Mouse (Mus musculus) midbrain, embryonic 11.5 days (tissue): ENCODE results near the gene Nelfe. TPM values are rescaled to one million over a fixed set of nuclear protein-coding genes. Genes with fewer than 3 reads are reported as not detected.

Experiments used
- ATAC-seq: fragments of 200-750 bp; cut with Nextera tagmentation; 2 replicates; pipeline ENCODE4 v1.8.0; 2017; ENCODE audit warnings: moderate TSS enrichment, moderate library complexity; ENCODE audit not compliant: low FRiP score
- DNase-seq: peaks from one replicate; pipeline ENCODE4 v3.0.0; 2015; ENCODE audit warnings: low spot score; ENCODE audit errors: missing footprints
- H3K27ac ChIP-seq: fragments of 300-500 bp; sonication (generic); 2 replicates; pipeline ENCODE4 v1.5.1; 2014; ENCODE audit warnings: low read depth, low read length
- H3K27me3 ChIP-seq: fragments of 300-500 bp; sonication (generic); 2 replicates; pipeline ENCODE4 v1.6.1; 2014; ENCODE audit warnings: mild to moderate bottlenecking, low read length, moderate library complexity, mixed read lengths; ENCODE audit not compliant: control insufficient read depth, insufficient read depth
- H3K36me3 ChIP-seq: fragments of 300-500 bp; sonication (generic); 2 replicates; pipeline ENCODE4 v1.6.1; 2014; ENCODE audit warnings: mild to moderate bottlenecking, low read length, moderate library complexity, mixed read lengths; ENCODE audit not compliant: control insufficient read depth, insufficient read depth
- H3K4me1 ChIP-seq: fragments of 300-500 bp; sonication (generic); 2 replicates; pipeline ENCODE4 v1.6.1; 2014; ENCODE audit warnings: low read length; ENCODE audit not compliant: control insufficient read depth, insufficient read depth
- H3K4me2 ChIP-seq: fragments of 300-500 bp; sonication (generic); 2 replicates; pipeline ENCODE4 v1.6.1; 2014; ENCODE audit warnings: mild to moderate bottlenecking, moderate library complexity
- H3K4me3 ChIP-seq: fragments of 300-500 bp; sonication (generic); 2 replicates; pipeline ENCODE4 v1.5.1; 2014; ENCODE audit warnings: low read depth, low read length
- H3K9ac ChIP-seq: fragments of 300-500 bp; sonication (generic); 2 replicates; pipeline ENCODE4 v1.6.1; 2014; ENCODE audit warnings: low read length
- H3K9me3 ChIP-seq: fragments of 300-500 bp; sonication (generic); 2 replicates; pipeline ENCODE4 v1.6.1; 2016; ENCODE audit warnings: low read length; ENCODE audit not compliant: control insufficient read depth
- WGBS: fragments of 180-500 bp; shearing (Covaris S2); extraction: QIAGEN DNeasy Blood & Tissue Kit; methylation state at CpG from one replicate; pipeline ENCODE4 v1.1.7; 2014; 5-methylcytosine and 5-hydroxymethylcytosine counted together
- polyA plus RNA-seq: library from polyadenylated mRNA; unstranded; fragments of >200 nt; fragmentation: Nextera tagmentation; extraction: Ambion mirVana; gene quantifications from 2 replicates; pipeline ENCODE4 v1.2.1, GENCODE M21; 2014

The Nelfe gene
- polyA plus RNA-seq, 1 experiment from 2014 or later: 125 TPM

DNA sequence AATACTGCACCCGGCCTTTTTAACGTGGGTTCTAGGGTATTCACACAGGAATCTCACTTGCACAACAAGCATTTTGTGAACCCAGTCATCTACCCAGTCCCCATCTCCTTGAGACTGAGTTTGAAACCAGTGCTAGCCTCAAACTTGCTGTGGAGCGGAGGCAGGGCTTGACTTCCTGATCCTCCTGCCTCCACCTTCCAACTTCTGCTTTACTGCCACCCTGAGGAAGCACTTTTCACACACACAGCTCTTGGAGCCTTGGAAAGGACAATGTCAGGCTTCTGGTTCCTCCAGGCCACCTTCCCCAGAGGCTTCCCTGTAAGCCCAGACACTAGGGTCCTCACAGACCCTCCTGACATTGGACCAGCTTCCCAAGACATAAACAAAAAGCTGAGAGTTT lies 33.1 kb downstream of the Nelfe start:
- no peaks in the 10 kb centered on the region for H3K27me3 ChIP-seq
- no peaks in the 10 kb centered on the region for H3K36me3 ChIP-seq
- no peak overlapping the region for H3K4me3 ChIP-seq
- H3K4me1 ChIP-seq: no peaks in the 10 kb centered on the region
- H3K4me2 ChIP-seq: no peak overlapping the region
- ATAC-seq (no peak), DNase-seq (no peak)
- 67% methylated on average over 3 of the region's 3 CpGs for WGBS
- no peak overlapping the region for H3K9ac ChIP-seq
- H3K9me3 ChIP-seq: no peaks in the 10 kb centered on the region
- H3K27ac ChIP-seq: no peak overlapping the region

DNA sequence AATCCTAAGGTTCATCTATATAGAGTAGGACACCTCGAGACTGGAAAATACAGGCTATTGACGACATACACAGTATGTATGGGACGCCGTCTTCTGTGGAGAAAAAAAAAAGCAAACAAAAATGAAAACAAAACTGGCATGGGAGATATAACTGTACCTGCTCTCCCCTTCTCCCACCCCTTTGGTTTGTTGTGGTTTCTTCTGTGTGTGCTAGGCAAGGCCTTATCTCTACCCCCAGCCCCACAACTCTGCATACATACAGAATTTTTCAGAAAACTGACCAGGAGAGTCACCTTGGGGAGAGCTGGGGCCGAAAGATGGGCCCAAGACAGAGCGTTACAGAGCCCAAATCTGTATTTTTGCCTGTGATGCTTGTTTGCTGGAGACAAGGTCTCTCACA lies 34.5 kb downstream of the Nelfe start:
- Histone ChIP-seq H3K36me3 (no peaks in the 10 kb centered on the region), H3K4me1 (no peaks in the 10 kb centered on the region), H3K27me3 (no peaks in the 10 kb centered on the region), H3K27ac (no peak overlapping the region), H3K4me2 (no peak overlapping the region), H3K9ac (no peak overlapping the region), H3K4me3 (no peak overlapping the region), H3K9me3 (no peaks in the 10 kb centered on the region)
- DNase-seq (no peak), ATAC-seq (no peak)
- WGBS: 93% methylated on average over 6 of the region's 6 CpGs

DNA sequence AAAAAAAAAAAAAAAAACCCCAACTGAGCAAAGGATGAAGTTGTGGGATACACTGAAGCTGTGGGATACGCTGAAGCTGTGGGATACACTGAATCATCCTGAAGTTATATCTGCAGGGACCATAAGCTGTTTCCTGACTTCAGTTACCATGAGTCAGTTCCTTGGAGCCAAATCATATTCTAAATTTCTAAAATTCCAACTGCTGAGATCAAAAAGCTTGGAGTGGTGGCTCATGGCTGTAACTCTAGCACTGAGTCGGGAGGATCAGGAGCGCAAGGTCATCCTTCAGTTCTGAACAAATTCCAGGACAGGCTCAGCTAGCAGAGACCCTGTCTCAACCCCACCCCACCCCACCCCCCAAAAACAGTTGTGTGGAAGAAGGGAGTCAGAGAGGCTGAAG lies 35.4 kb downstream of the Nelfe start:
- Histone ChIP-seq H3K27ac (no peak overlapping the region), H3K9ac (no peak overlapping the region), H3K36me3 (no peaks in the 10 kb centered on the region), H3K9me3 (no peaks in the 10 kb centered on the region), H3K27me3 (no peaks in the 10 kb centered on the region), H3K4me1 (no peaks in the 10 kb centered on the region), H3K4me3 (no peak overlapping the region), H3K4me2 (no peak overlapping the region)
- WGBS: 90% methylated on average over 3 of the region's 3 CpGs
- no peak for DNase-seq
- no peak for ATAC-seq

DNA sequence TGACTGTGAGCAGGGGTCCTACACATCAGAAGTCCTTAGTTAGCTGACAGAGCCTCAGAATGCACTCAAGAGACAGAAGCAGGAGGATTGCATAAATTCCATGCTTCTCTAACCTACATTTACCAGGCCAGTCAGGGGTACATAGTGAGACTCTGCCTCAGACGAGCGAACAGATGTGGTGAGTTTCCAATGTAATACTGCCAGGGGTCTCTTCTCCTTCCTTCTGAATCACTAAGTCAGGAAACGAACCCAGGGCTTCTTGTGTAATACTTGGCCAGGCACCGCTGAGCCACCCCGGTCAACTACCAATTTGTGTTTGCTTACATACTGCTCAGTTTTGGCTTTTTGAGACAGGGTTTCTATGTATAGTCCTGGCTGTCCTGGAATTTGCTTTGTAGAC lies 37.8 kb downstream of the Nelfe start:
- WGBS: 88% methylated on average over 5 of the region's 5 CpGs
- Histone ChIP-seq H3K4me2 (no peak overlapping the region), H3K36me3 (no peaks in the 10 kb centered on the region), H3K4me1 (no peaks in the 10 kb centered on the region), H3K27me3 (no peaks in the 10 kb centered on the region), H3K9me3 (no peaks in the 10 kb centered on the region), H3K4me3 (no peak overlapping the region), H3K9ac (no peak overlapping the region), H3K27ac (no peak overlapping the region)
- DNase-seq: no peak
- no peak for ATAC-seq

DNA sequence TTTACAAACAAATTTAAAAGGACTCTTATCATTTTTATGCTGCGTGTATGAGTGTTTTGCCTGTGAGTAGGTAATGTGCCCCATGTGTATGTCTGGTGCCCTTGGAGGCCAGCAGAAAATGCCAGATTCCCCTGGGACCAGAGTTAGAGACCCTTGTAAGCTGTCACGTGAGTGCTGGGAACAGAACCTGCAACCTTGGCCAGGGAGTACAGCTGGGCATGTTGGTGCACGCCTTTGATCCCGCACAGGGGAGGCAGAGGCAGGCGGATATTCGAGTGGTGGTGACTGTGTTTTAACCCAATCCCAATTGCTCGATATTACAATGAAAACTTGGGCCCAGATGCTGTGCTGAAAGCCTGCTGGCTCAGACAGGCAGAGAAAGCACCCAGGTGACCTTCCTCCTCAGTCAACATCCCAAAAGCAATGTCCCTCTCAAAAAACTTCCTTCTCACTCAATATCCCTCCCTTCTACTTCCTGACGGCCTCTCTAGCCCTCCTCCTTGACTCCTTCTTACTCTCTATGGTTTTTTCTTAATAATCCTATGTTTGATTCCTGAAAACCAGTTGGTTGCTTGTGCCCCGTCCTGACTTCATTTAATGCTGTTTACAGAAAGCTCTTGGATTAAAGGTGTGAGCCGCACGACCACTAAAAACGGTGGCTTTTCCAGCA lies 40.0 kb downstream of the Nelfe start:
- Histone ChIP-seq H3K27me3 (no peaks in the 10 kb centered on the region), H3K4me1 (peaks cover 7% of the 10 kb centered on the region), H3K4me3 (no peak overlapping the region), H3K9ac (no peak overlapping the region), H3K27ac (no peak overlapping the region), H3K9me3 (no peaks in the 10 kb centered on the region), H3K36me3 (no peaks in the 10 kb centered on the region), H3K4me2 (no peak overlapping the region)
- no peak for ATAC-seq
- 92% methylated on average over 12 of the region's 12 CpGs for WGBS
- no peak for DNase-seq

DNA sequence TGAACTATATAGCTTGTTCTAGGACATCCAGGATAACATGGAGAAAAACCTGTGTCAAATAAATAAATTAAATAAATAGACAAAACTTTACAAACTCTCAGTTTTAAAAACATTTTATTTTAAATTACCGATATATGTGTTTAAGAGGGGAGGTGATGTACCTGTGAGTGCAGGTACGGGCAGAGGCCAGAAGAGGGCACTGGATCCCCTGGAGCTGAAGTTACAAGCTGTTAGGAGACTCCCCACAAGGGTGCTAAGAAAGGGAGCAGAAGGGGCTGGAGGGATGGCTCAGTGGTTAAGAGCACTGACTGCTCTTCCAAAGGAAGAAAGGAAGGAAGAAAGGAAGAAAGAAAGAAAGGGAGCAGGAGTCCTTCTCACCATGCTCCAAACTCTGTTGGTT lies 41.2 kb downstream of the Nelfe start:
- Histone ChIP-seq H3K36me3 (peaks cover 8% of the 10 kb centered on the region), H3K9ac (no peak overlapping the region), H3K4me1 (peaks cover 16% of the 10 kb centered on the region), H3K4me2 (no peak overlapping the region), H3K27me3 (no peaks in the 10 kb centered on the region), H3K27ac (no peak overlapping the region), H3K9me3 (no peaks in the 10 kb centered on the region), H3K4me3 (no peak overlapping the region)
- 94% methylated on average over 2 of the region's 2 CpGs for WGBS
- DNase-seq: no peak
- no peak for ATAC-seq

DNA sequence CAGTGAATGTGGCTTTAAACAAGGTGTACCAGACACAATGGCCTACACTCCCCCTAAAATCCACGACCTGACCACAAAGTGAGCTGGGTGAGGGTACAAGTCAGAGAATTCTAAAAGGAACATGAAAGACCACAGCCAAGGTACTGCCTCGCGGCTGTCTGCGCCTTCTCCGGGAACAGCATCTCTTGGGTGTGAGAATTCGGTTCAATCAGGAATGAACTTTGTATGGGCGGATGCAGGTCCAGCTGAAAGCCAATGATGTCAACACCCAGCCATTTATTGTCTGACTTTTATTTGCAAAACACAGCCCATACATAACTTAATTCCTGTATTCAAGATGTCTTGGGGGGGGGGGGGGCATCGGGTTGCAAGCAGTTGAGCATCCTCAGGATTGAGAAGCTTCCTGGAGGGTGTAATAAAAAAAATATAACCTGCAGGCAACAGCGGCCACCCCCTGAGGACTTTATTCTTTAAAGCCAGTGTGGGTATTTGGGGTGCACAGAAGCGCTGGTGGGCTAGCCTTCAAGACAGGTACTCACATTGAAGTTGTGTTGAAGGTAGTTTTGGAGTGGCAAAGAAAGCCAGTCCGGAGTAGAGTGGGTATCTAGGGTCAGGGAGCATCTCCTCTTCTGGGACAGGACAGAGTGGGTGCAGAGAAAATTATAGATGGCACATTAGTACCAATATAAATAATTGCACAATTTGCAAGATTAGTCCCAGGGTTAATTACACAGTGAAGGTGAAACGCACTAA lies 43.1 kb downstream of the Nelfe start:
- no peak for ATAC-seq
- peak overlapping the region; percentile 66; the same call in 1 of the 2 replicates for H3K4me2 ChIP-seq
- WGBS: 75% methylated on average over 12 of the region's 12 CpGs
- peak overlapping the region; percentile 76 for H3K27ac ChIP-seq
- peak overlapping the region; percentile 60 for H3K9ac ChIP-seq
- no peaks in the 10 kb centered on the region for H3K27me3 ChIP-seq
- H3K4me3 ChIP-seq: peak overlapping the region; percentile 86
- H3K36me3 ChIP-seq: peaks cover 9% of the 10 kb centered on the region
- H3K4me1 ChIP-seq: peaks cover 24% of the 10 kb centered on the region
- DNase-seq: no peak
- H3K9me3 ChIP-seq: no peaks in the 10 kb centered on the region

DNA sequence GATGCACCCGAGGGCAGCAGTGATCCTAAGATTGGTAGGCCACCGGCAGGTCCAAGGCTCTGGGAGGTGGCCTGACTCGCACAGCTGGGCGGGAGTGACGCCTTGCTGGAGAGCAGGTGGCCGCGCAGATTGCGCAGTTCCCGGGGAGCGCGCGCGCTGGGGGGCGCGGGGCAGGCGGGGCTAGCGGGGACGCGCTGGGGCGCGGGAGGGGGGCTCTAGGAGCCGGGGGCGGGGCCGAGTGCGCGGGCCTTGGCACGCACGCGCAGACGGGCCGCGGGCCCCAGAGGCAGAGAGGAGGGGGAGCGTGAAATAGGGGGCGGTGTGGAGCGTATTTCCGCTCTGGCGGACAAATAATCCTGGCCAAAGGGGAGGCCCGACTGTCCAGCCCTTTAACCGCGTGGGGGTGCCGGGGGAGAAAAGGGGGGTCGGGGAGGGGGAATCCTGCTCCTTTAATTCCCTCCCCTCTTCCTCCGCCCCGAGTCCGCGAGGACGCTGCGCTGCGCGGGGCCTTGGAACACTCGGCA lies 43.9 kb downstream of the Nelfe start:
- Histone ChIP-seq H3K36me3 (peaks cover 9% of the 10 kb centered on the region), H3K4me1 (peaks cover 24% of the 10 kb centered on the region), H3K27me3 (no peaks in the 10 kb centered on the region), H3K9me3 (no peaks in the 10 kb centered on the region), H3K4me2 (peak overlapping the region; percentile 66), H3K27ac (peak overlapping the region; percentile 83), H3K4me3 (peak overlapping the region; percentile 86), H3K9ac (peak overlapping the region; percentile 97)
- DNase-seq: peak; percentile 100
- WGBS: 0% methylated on average over 39 of the region's 51 CpGs
- peak; percentile 88 for ATAC-seq

DNA sequence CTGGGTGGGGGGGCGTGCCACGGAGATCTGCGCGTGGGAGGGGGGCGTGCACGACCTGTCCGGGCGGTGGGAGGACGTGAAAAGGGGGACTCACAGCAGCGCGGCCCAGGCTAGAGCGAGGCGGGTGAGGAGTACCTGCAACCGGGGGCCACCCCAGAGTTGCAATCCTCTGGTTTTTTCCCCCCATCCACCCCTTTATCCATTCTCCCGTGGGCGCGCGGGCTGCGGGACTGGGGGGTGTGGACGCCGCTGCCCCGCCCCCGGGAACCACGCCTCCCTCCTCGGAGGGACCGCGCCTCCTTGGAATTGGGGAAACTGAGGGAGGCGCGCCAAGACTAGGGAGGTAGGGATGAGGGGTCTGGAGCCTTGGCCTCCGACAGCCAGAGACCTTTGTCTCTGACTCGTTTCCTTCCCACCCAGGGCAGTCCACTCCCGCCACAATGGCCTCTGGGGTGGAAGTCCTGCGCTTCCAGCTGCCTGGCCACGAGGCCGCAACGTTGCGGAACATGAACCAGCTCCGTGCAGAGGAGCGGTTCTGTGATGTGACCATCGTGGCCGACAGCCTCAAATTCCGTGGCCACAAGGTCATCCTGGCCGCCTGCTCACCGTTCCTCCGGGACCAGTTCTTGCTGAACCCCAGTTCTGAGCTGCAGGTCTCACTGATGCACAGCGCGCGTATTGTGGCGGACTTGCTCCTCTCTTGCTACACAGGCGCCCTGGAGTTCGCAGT lies 44.8 kb downstream of the Nelfe start:
- peak overlapping the region; percentile 66 for H3K4me2 ChIP-seq
- ATAC-seq (peak; percentile 38), DNase-seq (peak; percentile 96)
- H3K9me3 ChIP-seq: no peaks in the 10 kb centered on the region
- H3K27me3 ChIP-seq: no peaks in the 10 kb centered on the region
- WGBS: 9% methylated on average over 47 of the region's 51 CpGs
- peak overlapping the region; percentile 83 for H3K27ac ChIP-seq
- H3K36me3 ChIP-seq: peaks cover 9% of the 10 kb centered on the region
- H3K4me1 ChIP-seq: peaks cover 24% of the 10 kb centered on the region
- peak overlapping the region; percentile 86 for H3K4me3 ChIP-seq
- H3K9ac ChIP-seq: peak overlapping the region; percentile 97
